Mouse (Mus musculus): ENCODE measurements around the gene Adamts8. TPM values are rescaled to one million over a fixed set of nuclear protein-coding genes. Genes with fewer than 3 reads are reported as not detected.

The Adamts8 gene
- total and polyA plus RNA-seq, 2 experiments from 2014 or later, result 1.7 to 3.3 TPM

DNA sequence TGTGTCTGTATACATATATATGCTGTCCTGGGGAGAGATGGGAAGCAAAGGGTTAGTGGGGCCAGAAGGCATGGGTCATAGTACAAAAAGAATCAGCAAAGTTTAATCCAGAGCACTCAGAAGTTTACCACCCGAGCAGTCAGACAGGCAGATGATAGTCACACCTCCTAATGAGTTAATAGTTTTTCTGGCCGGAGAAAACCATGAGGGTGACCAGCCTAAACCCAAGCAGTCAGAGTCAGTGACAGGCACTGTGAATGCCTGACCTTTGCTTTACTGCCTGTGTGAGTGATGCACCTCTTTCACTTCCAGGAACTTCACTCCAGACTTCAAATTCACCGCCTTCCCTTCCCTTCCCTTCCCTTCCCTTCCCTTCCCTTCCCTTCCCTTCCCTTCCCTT is 28.9 kb upstream of the Adamts8 start:
- H3K9me3 ChIP-seq (ENCODE audit: low read length), result no peaks in the 10 kb centered on the region
- no peaks in the 10 kb centered on the region for H3K27me3 ChIP-seq (ENCODE audit: insufficient read depth, low read length)
- H3K9ac ChIP-seq (replicated peaks; ENCODE audit: low read length), result no peak overlapping the region
- H3K4me3 ChIP-seq (ENCODE audit: low read length), result no peak overlapping the region
- no peak overlapping the region for H3K4me2 ChIP-seq (ENCODE audit: low read depth, low read length)
- no peak for TF ChIP-seq CTCF (IDR thresholded peaks at IDR 0.05; ENCODE audit: low read depth)
- no peaks in the 10 kb centered on the region for H3K36me3 ChIP-seq (ENCODE audit: insufficient read depth, low read length)
- DNase-seq (ENCODE audit: low spot score), result no peak
- no peaks in the 10 kb centered on the region; the same call in 1 of the 2 replicates for H3K4me1 ChIP-seq (ENCODE audit: insufficient read depth, low read length)
- H3K27ac ChIP-seq, result no peak overlapping the region
- WGBS, result 71% methylated on average over 3 of the region's 3 CpGs
- ATAC-seq, result no peak

DNA sequence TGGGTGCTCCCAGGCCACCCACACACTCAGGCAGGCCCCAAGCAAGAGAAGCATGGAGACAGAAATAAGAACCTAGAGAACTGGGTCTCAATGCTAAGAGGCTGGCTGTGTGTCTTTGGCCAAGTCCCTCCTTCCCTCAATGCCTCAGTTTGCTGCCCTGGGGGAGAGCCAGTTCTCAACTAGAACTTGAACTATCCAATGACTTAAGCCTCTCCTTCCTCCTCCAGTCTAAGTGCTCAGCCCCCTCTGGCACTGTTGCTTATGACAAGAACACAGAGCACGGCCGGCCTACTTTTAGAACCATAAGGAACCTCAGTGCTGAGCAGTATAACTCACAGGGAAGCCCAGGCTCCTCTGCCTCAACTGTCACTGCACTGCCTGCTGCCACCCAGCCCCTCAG is 28.1 kb upstream of the Adamts8 start:
- peaks cover 5% of the 10 kb centered on the region; the same call in 1 of the 2 replicates for H3K4me1 ChIP-seq (ENCODE audit: insufficient read depth, low read length)
- ATAC-seq (no peak), DNase-seq (ENCODE audit: low spot score) (no peak)
- no peaks in the 10 kb centered on the region for H3K36me3 ChIP-seq (ENCODE audit: insufficient read depth, low read length)
- H3K9me3 ChIP-seq (ENCODE audit: low read length), result no peaks in the 10 kb centered on the region
- no peak overlapping the region for H3K4me2 ChIP-seq (ENCODE audit: low read depth, low read length)
- no peak overlapping the region for H3K4me3 ChIP-seq (ENCODE audit: low read length)
- no peak for TF ChIP-seq CTCF (IDR thresholded peaks at IDR 0.05; ENCODE audit: low read depth)
- no peaks in the 10 kb centered on the region for H3K27me3 ChIP-seq (ENCODE audit: insufficient read depth, low read length)
- WGBS, result 92% methylated on average over 2 of the region's 2 CpGs
- no peak overlapping the region for H3K27ac ChIP-seq
- H3K9ac ChIP-seq (replicated peaks; ENCODE audit: low read length), result no peak overlapping the region

DNA sequence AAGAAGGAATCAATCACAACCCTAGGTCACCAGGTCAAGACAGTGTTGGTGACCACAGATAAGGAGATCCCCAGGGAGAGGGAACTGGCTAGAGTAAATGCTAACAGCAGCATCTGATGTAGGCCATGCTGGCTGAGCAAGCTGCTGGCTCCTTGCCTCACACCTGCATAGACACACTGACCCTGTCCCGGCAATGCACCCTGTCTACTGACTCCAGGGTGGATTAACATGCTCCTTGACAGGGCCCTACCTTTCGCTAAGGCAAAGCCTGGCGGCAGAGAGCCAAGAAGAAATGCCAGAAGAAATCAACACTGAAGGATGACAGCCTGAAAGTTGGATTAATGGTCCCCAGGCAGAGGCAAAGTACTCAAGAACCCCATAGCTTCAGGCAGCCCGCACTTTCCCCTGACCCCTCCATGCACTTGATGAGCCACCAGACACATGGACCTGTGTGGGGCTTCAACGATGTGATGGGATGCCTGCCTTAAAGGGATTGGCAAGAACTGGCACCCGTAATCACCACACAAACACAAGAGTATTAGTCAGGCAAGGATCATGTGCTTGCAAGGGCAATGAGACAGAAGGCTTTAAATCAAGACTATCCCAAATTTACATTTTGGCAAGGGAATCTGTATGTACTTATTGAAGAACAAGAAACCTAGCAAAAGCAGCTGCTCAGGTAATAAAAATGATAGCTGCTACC is 25.9 kb upstream of the Adamts8 start:
- no peak for DNase-seq (ENCODE audit: low spot score)
- Histone ChIP-seq H3K4me2 (ENCODE audit: low read depth, low read length) (no peak overlapping the region), H3K4me1 (ENCODE audit: insufficient read depth, low read length) (peaks cover 11% of the 10 kb centered on the region; the same call in 1 of the 2 replicates), H3K27me3 (ENCODE audit: insufficient read depth, low read length) (no peaks in the 10 kb centered on the region), H3K9ac (replicated peaks; ENCODE audit: low read length) (no peak overlapping the region), H3K27ac (no peak overlapping the region), H3K9me3 (ENCODE audit: low read length) (no peaks in the 10 kb centered on the region), H3K36me3 (ENCODE audit: insufficient read depth, low read length) (no peaks in the 10 kb centered on the region), H3K4me3 (ENCODE audit: low read length) (no peak overlapping the region)
- WGBS, result 82% methylated on average over 6 of the region's 6 CpGs
- ATAC-seq, result no peak
- TF ChIP-seq CTCF (IDR thresholded peaks at IDR 0.05; ENCODE audit: low read depth), result no peak

DNA sequence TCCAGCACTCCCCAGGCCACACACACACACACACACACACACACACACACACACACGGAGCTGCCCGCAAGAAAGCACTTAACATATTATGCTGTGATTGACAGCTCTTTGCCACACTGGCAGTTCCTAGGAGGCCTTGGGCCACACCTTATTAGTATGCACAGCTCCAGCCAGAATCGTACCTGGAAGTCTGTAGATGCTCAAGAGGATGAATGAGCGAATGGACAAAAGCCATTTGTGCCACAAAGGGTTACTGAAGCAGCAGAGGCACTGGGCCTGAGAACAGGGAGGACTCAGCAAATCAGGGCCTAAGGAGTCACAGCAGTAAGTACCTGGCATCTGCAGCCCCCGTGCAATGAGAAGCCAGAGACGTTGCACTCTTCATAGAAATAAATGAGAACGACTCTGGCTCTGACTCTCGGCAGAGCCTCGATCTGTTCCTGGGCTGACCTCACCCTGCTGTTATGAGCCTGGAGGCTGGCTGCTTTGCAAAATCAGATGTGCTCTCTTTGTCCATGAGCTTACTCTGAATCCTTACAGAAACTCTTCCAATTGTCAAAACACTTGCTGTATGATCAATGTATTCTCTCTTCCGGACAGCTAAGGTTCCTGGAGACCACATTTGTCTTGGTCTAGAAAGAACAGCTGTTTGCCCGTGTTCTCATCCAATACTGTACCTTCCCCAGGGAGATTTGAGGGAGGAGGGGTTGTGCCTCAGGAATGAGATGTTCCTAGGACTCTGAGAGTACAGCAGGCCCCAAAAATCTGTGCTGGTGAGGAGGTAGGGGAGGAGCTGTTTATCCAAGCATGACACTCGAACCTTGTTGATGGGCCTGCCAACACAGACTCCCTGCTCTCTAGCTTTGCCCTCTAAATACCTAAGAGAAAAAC is 23.7 kb upstream of the Adamts8 start:
- peak; percentile 30 for DNase-seq (ENCODE audit: low spot score)
- Histone ChIP-seq H3K27me3 (ENCODE audit: insufficient read depth, low read length) (no peaks in the 10 kb centered on the region), H3K9me3 (ENCODE audit: low read length) (no peaks in the 10 kb centered on the region), H3K4me1 (ENCODE audit: insufficient read depth, low read length) (peaks cover 11% of the 10 kb centered on the region; the same call in 1 of the 2 replicates), H3K4me2 (ENCODE audit: low read depth, low read length) (peak overlapping the region; percentile 92), H3K9ac (replicated peaks; ENCODE audit: low read length) (no peak overlapping the region; the same call in 1 of the 2 replicates), H3K36me3 (ENCODE audit: insufficient read depth, low read length) (no peaks in the 10 kb centered on the region), H3K27ac (peak overlapping the region; percentile 32; the same call in 1 of the 2 replicates), H3K4me3 (ENCODE audit: low read length) (no peak overlapping the region)
- WGBS, result 28% methylated on average over 12 of the region's 12 CpGs
- TF ChIP-seq CTCF (IDR thresholded peaks at IDR 0.05; ENCODE audit: low read depth), result no peak
- no peak for ATAC-seq

DNA sequence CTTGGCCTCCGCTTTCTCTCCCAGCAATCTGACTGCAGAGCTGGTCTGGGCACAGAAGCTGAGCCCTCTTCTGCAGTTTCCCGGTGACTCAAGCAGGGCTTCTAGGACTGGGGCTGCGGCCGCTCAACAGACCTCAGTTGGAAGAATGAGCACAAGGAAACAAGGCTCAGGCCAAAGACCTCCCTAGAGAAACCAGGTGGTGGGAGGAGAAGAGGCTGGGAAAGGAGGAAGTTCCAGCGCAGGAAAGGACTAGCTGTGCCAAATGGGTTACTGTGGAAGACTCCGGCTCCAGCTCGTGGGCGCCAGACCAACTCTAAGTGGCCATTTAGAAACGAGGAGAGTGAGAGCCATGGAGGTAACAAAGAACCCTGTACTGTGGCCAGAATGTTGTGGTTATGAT is 22.7 kb upstream of the Adamts8 start:
- Histone ChIP-seq H3K27me3 (ENCODE audit: insufficient read depth, low read length) (no peaks in the 10 kb centered on the region), H3K4me3 (ENCODE audit: low read length) (no peak overlapping the region), H3K4me1 (ENCODE audit: insufficient read depth, low read length) (peaks cover 11% of the 10 kb centered on the region; the same call in 1 of the 2 replicates), H3K27ac (no peak overlapping the region), H3K9me3 (ENCODE audit: low read length) (no peaks in the 10 kb centered on the region), H3K36me3 (ENCODE audit: insufficient read depth, low read length) (no peaks in the 10 kb centered on the region), H3K4me2 (ENCODE audit: low read depth, low read length) (peak overlapping the region; percentile 92), H3K9ac (replicated peaks; ENCODE audit: low read length) (no peak overlapping the region)
- no peak for ATAC-seq
- no peak for DNase-seq (ENCODE audit: low spot score)
- no peak for TF ChIP-seq CTCF (IDR thresholded peaks at IDR 0.05; ENCODE audit: low read depth)
- WGBS, result 68% methylated on average over 9 of the region's 9 CpGs

DNA sequence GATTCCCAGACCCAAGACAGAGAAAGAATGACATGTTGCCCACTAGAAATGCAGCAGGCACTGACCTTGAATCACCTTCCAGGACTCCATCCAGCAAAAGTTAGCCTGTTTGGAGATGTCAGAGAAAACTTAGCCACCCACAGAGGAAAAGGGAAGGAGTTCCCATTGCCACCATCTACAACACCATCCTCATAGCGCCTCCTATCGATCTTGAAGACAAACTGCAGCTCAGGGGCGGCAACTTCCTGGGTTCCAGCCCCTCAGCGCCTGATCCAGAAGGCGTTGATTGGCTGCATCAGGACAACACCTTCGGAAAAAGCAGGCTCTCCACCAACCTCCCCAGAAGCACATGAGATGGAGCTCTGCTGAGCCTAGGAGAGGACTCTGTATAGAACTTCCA is 21.6 kb upstream of the Adamts8 start:
- H3K27me3 ChIP-seq (ENCODE audit: insufficient read depth, low read length), result no peaks in the 10 kb centered on the region
- peak overlapping the region; percentile 92 for H3K4me2 ChIP-seq (ENCODE audit: low read depth, low read length)
- H3K9ac ChIP-seq (replicated peaks; ENCODE audit: low read length), result no peak overlapping the region
- DNase-seq (ENCODE audit: low spot score) (peak; percentile 67), ATAC-seq (no peak)
- peak overlapping the region; percentile 62; the same call in 1 of the 2 replicates for H3K4me3 ChIP-seq (ENCODE audit: low read length)
- no peaks in the 10 kb centered on the region for H3K36me3 ChIP-seq (ENCODE audit: insufficient read depth, low read length)
- no peaks in the 10 kb centered on the region for H3K9me3 ChIP-seq (ENCODE audit: low read length)
- H3K4me1 ChIP-seq (ENCODE audit: insufficient read depth, low read length), result peaks cover 11% of the 10 kb centered on the region; the same call in 1 of the 2 replicates
- no peak overlapping the region for H3K27ac ChIP-seq
- peak; percentile 68 for TF ChIP-seq CTCF (IDR thresholded peaks at IDR 0.05; ENCODE audit: low read depth)
- WGBS, result 32% methylated on average over 6 of the region's 6 CpGs

Measured in hindbrain, postnatal 0 days (tissue).